Mouse (Mus musculus): Measurements from ENCODE around the gene Slc27a5.

Slc27a5 gene

GRCm38 (mm10) chr7:13024805-13025204 lies 26.8 kb upstream of the Slc27a5 start:
- peak; percentile 58 for DNase-seq (ENCODE audit: low read depth, low spot score)

GRCm38 (mm10) chr7:13023928-13024731 lies 26.1 kb upstream of the Slc27a5 start:
- DNase-seq (ENCODE audit: low read depth, low spot score), result peak; percentile 83

- DNase-seq (ENCODE audit: low read depth, low spot score), result peak; percentile 36
These were observed 25.0 kb upstream of the Slc27a5 start for GRCm38 (mm10) chr7:13022773-13023535.

GRCm38 (mm10) chr7:13015217-13015616 lies 17.2 kb upstream of the Slc27a5 start:
- no peak for DNase-seq (ENCODE audit: low read depth, low spot score)

GRCm38 (mm10) chr7:13014275-13014839 lies 16.4 kb upstream of the Slc27a5 start:
- no peak for DNase-seq (ENCODE audit: low read depth, low spot score)

GRCm38 (mm10) chr7:13013671-13014070 lies 15.7 kb upstream of the Slc27a5 start:
- no peak for DNase-seq (ENCODE audit: low read depth, low spot score)

- DNase-seq (ENCODE audit: low read depth, low spot score), result peak; percentile 22
These were observed 12.3 kb upstream of the Slc27a5 start, which contains the start of gene Zbtb45 for GRCm38 (mm10) chr7:13010005-13010908. Zbtb45 (minus strand) TSS chr7:13010034.

- DNase-seq (ENCODE audit: low read depth, low spot score), result peak; percentile 96
These were observed 11.4 kb upstream of the Slc27a5 start for GRCm38 (mm10) chr7:13009143-13010004.

GRCm38 (mm10) chr7:13007341-13008092 lies 9.5 kb upstream of the Slc27a5 start:
- DNase-seq (ENCODE audit: low read depth, low spot score), result no peak

- DNase-seq (ENCODE audit: low read depth, low spot score), result no peak
These were observed 8.5 kb upstream of the Slc27a5 start for GRCm38 (mm10) chr7:13006531-13006930.

GRCm38 (mm10) chr7:13006011-13006410 lies 8.0 kb upstream of the Slc27a5 start:
- no peak for DNase-seq (ENCODE audit: low read depth, low spot score)

- no peak for DNase-seq (ENCODE audit: low read depth, low spot score)
These were observed 5.4 kb upstream of the Slc27a5 start for GRCm38 (mm10) chr7:13003380-13003779.

GRCm38 (mm10) chr7:13001584-13001983 lies 3.6 kb upstream of the Slc27a5 start:
- no peak for DNase-seq (ENCODE audit: low read depth, low spot score)

GRCm38 (mm10) chr7:12998851-12999250 lies 859 bp upstream of the Slc27a5 start, which contains the start of gene Trim28:
Trim28 (plus strand) TSS chr7:12999114.
- no peak for DNase-seq (ENCODE audit: low read depth, low spot score)

- no peak for DNase-seq (ENCODE audit: low read depth, low spot score)
These were observed 762 bp downstream of the Slc27a5 start for GRCm38 (mm10) chr7:12997230-12997629.

- no peak for DNase-seq (ENCODE audit: low read depth, low spot score)
These were observed 2.1 kb downstream of the Slc27a5 start for GRCm38 (mm10) chr7:12995862-12996261.

- DNase-seq (ENCODE audit: low read depth, low spot score), result no peak
These were observed 4.8 kb downstream of the Slc27a5 start for GRCm38 (mm10) chr7:12993148-12993547.

GRCm38 (mm10) chr7:12992222-12992621 lies 5.8 kb downstream of the Slc27a5 start:
- DNase-seq (ENCODE audit: low read depth, low spot score), result peak; percentile 29

GRCm38 (mm10) chr7:12987409-12988189 lies 10.4 kb downstream of the Slc27a5 start:
- DNase-seq (ENCODE audit: low read depth, low spot score), result no peak
